Mouse (Mus musculus) neural tube, embryonic 12.5 days (tissue): ENCODE measurements around the gene Ankrd66. TPM values are rescaled to one million over a fixed set of nuclear protein-coding genes. Genes with fewer than 3 reads are reported as not detected.
A peak's percentile ranks its signal among the peaks of the same experiment; 100 is the strongest.
"Not testable (repeated sequence)": the region's sequence is repeated elsewhere in the genome, so short reads cannot be mapped to it uniquely, and the experiment has no call there.

Source experiments
- ATAC-seq: fragments of 200-750 bp; cut with Nextera tagmentation; 2 replicates; pipeline ENCODE4 v1.8.0; 2017; ENCODE audit warnings: low read depth, mild to moderate bottlenecking, moderate TSS enrichment, moderate library complexity; ENCODE audit not compliant: low FRiP score
- H3K27ac ChIP-seq: fragments of 300-500 bp; sonication (generic); 2 replicates; pipeline ENCODE4 v1.5.1; 2016
- H3K27me3 ChIP-seq: fragments of 300-500 bp; sonication (generic); replicated peaks from 2 replicates; pipeline ENCODE4 v1.6.1; 2016; ENCODE audit warnings: mild to moderate bottlenecking
- H3K36me3 ChIP-seq: fragments of 300-500 bp; sonication (generic); 2 replicates; pipeline ENCODE4 v1.6.1; 2016; ENCODE audit warnings: mild to moderate bottlenecking
- H3K4me1 ChIP-seq: fragments of 300-500 bp; sonication (generic); 2 replicates; pipeline ENCODE4 v1.6.1; 2016
- H3K4me2 ChIP-seq: fragments of 300-500 bp; sonication (generic); replicated peaks from 2 replicates; pipeline ENCODE4 v1.6.1; 2016; ENCODE audit warnings: mild to moderate bottlenecking
- H3K4me3 ChIP-seq: fragments of 300-500 bp; sonication (generic); 2 replicates; pipeline ENCODE4 v1.5.1; 2016
- H3K9ac ChIP-seq: fragments of 300-500 bp; sonication (generic); 2 replicates; pipeline ENCODE4 v1.6.1; 2016; ENCODE audit warnings: mild to moderate bottlenecking
- H3K9me3 ChIP-seq: fragments of 300-500 bp; sonication (generic); 2 replicates; pipeline ENCODE4 v1.6.1; 2016; ENCODE audit warnings: mild to moderate bottlenecking
- WGBS: fragments of 180-500 bp; shearing (Covaris S2); methylation state at CpG from one replicate; pipeline ENCODE4 v1.1.7; 2016; 5-methylcytosine and 5-hydroxymethylcytosine counted together
- polyA plus RNA-seq: library from polyadenylated mRNA; unstranded; fragments of >200 nt; fragmentation: Nextera tagmentation; extraction: Ambion mirVana; gene quantifications from 2 replicates; pipeline ENCODE4 v1.2.1, GENCODE M21; 2016

The Ankrd66 gene
- polyA plus RNA-seq, 1 experiment from 2014 or later = not detected

- Histone ChIP-seq H3K27me3 (no peaks in the 10 kb centered on the region), H3K4me2 (peak overlapping the region; percentile 87), H3K27ac (no peak overlapping the region), H3K36me3 (no peaks in the 10 kb centered on the region), H3K9me3 (no peaks in the 10 kb centered on the region), H3K4me1 (no peaks in the 10 kb centered on the region; the same call in none of the 2 replicates), H3K4me3 (peak overlapping the region; percentile 47), H3K9ac (peak overlapping the region; percentile 59)
- peak; percentile 56; the same call in 1 of the 2 replicates for ATAC-seq
- WGBS = 6% methylated on average over 12 of the region's 12 CpGs
Measured at GRCm38 (mm10) chr17:43567593-43567991, 24.2 kb upstream of the Ankrd66 start.

GRCm38 (mm10) chr17:43563192-43563987, 20.0 kb upstream of the Ankrd66 start:
- Histone ChIP-seq H3K4me2 (no peak overlapping the region), H3K9me3 (no peaks in the 10 kb centered on the region), H3K36me3 (no peaks in the 10 kb centered on the region), H3K4me3 (no peak overlapping the region), H3K27ac (no peak overlapping the region), H3K9ac (no peak overlapping the region), H3K4me1 (no peaks in the 10 kb centered on the region; the same call in none of the 2 replicates), H3K27me3 (no peaks in the 10 kb centered on the region)
- ATAC-seq = no peak
- 89% methylated on average over 7 of the region's 7 CpGs for WGBS

GRCm38 (mm10) chr17:43558678-43559077, 15.2 kb upstream of the Ankrd66 start:
- Histone ChIP-seq H3K4me1 (0 out of 2 replicates have a peak, but pooled peaks cover 5% of the 10 kb centered on the region), H3K27me3 (no peaks in the 10 kb centered on the region), H3K36me3 (no peaks in the 10 kb centered on the region), H3K4me2 (no peak overlapping the region), H3K9me3 (no peaks in the 10 kb centered on the region), H3K9ac (no peak overlapping the region), H3K27ac (no peak overlapping the region), H3K4me3 (no peak overlapping the region)
- WGBS = 85% methylated on average over 3 of the region's 3 CpGs
- ATAC-seq = no peak

GRCm38 (mm10) chr17:43557541-43558090, 14.2 kb upstream of the Ankrd66 start:
- H3K27ac ChIP-seq = no peak overlapping the region
- no peaks in the 10 kb centered on the region for H3K9me3 ChIP-seq
- WGBS = 25% methylated on average over 6 of the region's 6 CpGs
- no peaks in the 10 kb centered on the region for H3K27me3 ChIP-seq
- no peaks in the 10 kb centered on the region for H3K36me3 ChIP-seq
- H3K4me1 ChIP-seq = 0 out of 2 replicates have a peak, but pooled peaks cover 5% of the 10 kb centered on the region
- no peak overlapping the region for H3K9ac ChIP-seq
- H3K4me2 ChIP-seq = no peak overlapping the region
- H3K4me3 ChIP-seq = no peak overlapping the region
- ATAC-seq = peak; percentile 78

- H3K27ac ChIP-seq = no peak overlapping the region
- ATAC-seq = no peak
- 0 out of 2 replicates have a peak, but pooled peaks cover 5% of the 10 kb centered on the region for H3K4me1 ChIP-seq
- H3K4me3 ChIP-seq = no peak overlapping the region
- H3K9me3 ChIP-seq = no peaks in the 10 kb centered on the region
- H3K36me3 ChIP-seq = no peaks in the 10 kb centered on the region
- 70% methylated on average over 4 of the region's 4 CpGs for WGBS
- no peak overlapping the region for H3K9ac ChIP-seq
- no peaks in the 10 kb centered on the region for H3K27me3 ChIP-seq
- H3K4me2 ChIP-seq = no peak overlapping the region
Measured at GRCm38 (mm10) chr17:43557104-43557503, 13.7 kb upstream of the Ankrd66 start.

- no peaks in the 10 kb centered on the region for H3K27me3 ChIP-seq
- H3K9ac ChIP-seq = no peak overlapping the region
- ATAC-seq = no peak
- H3K9me3 ChIP-seq = no peaks in the 10 kb centered on the region
- 0 out of 2 replicates have a peak, but pooled peaks cover 5% of the 10 kb centered on the region for H3K4me1 ChIP-seq
- H3K27ac ChIP-seq = no peak overlapping the region
- H3K4me2 ChIP-seq = no peak overlapping the region
- 71% methylated on average over 12 of the region's 12 CpGs for WGBS
- no peaks in the 10 kb centered on the region for H3K36me3 ChIP-seq
- no peak overlapping the region for H3K4me3 ChIP-seq
Measured at GRCm38 (mm10) chr17:43554516-43555403, 11.3 kb upstream of the Ankrd66 start.

- WGBS = 40% methylated on average over 3 of the region's 3 CpGs
- no peak overlapping the region for H3K27ac ChIP-seq
- ATAC-seq = no peak
Measured at GRCm38 (mm10) chr17:43551122-43551630, 7.7 kb upstream of the Ankrd66 start.

GRCm38 (mm10) chr17:43544040-43544439, 601 bp upstream of the Ankrd66 start:
- WGBS = 88% methylated on average over 4 of the region's 4 CpGs
- no peak for ATAC-seq
- H3K4me3 ChIP-seq = no peak overlapping the region
- no peaks in the 10 kb centered on the region for H3K27me3 ChIP-seq
- H3K9ac ChIP-seq = no peak overlapping the region
- H3K27ac ChIP-seq = no peak overlapping the region
- H3K9me3 ChIP-seq = no peaks in the 10 kb centered on the region
- no peak overlapping the region for H3K4me2 ChIP-seq
- no peaks in the 10 kb centered on the region for H3K36me3 ChIP-seq
- no peaks in the 10 kb centered on the region for H3K4me1 ChIP-seq

More at GRCm38 (mm10) chr17:43551122-43551630, 7.7 kb upstream of the Ankrd66 start:
- no peaks in the 10 kb centered on the region for H3K27me3 ChIP-seq
- no peak overlapping the region for H3K9ac ChIP-seq
- H3K4me2 ChIP-seq = no peak overlapping the region
- H3K4me3 ChIP-seq = no peak overlapping the region
- H3K4me1 ChIP-seq = no peaks in the 10 kb centered on the region
- H3K36me3 ChIP-seq = no peaks in the 10 kb centered on the region
- no peaks in the 10 kb centered on the region for H3K9me3 ChIP-seq

- H3K4me3 ChIP-seq = no peak overlapping the region
- ATAC-seq = no peak
- H3K36me3 ChIP-seq = no peaks in the 10 kb centered on the region
- no peak overlapping the region for H3K4me2 ChIP-seq
- no peaks in the 10 kb centered on the region for H3K27me3 ChIP-seq
- no peak overlapping the region for H3K9ac ChIP-seq
- H3K27ac ChIP-seq = no peak overlapping the region
- H3K4me1 ChIP-seq = 0 out of 2 replicates have a peak, but pooled peaks cover 5% of the 10 kb centered on the region
- H3K9me3 ChIP-seq = no peaks in the 10 kb centered on the region
- WGBS = 93% methylated on average over 3 of the region's 3 CpGs
Measured at GRCm38 (mm10) chr17:43538767-43539166, 4.7 kb downstream of the Ankrd66 start.

- H3K9me3 ChIP-seq, H3K4me3 ChIP-seq, H3K4me2 ChIP-seq, H3K27me3 ChIP-seq, H3K9ac ChIP-seq, H3K27ac ChIP-seq, H3K4me1 ChIP-seq, ATAC-seq, H3K36me3 ChIP-seq: not testable (repeated sequence)
- 94% methylated on average over 6 of the region's 6 CpGs for WGBS
Measured at GRCm38 (mm10) chr17:43536841-43537240, 6.6 kb downstream of the Ankrd66 start.

GRCm38 (mm10) chr17:43534362-43535222, 8.8 kb downstream of the Ankrd66 start:
- Histone ChIP-seq H3K27ac (no peak overlapping the region), H3K4me2 (peak overlapping the region; percentile 44), H3K9me3 (no peaks in the 10 kb centered on the region), H3K36me3 (no peaks in the 10 kb centered on the region), H3K27me3 (no peaks in the 10 kb centered on the region), H3K9ac (no peak overlapping the region), H3K4me1 (0 out of 2 replicates have a peak, but pooled peaks cover 5% of the 10 kb centered on the region), H3K4me3 (0 out of 2 replicates have a peak overlapping the region, but pooled peaks have one; percentile 0)
- 11% methylated on average over 23 of the region's 23 CpGs for WGBS
- ATAC-seq = peak; percentile 86
